Mouse (Mus musculus) brain, embryonic 14.5 days (tissue): Measurements from ENCODE around the gene Ifna12.

Experiments used
- CTCF ChIP-seq: fragments of 200-500 bp; IDR thresholded peaks from 2 replicates; pipeline ENCODE4 v1.5.1; 2012; ENCODE audit warnings: inconsistent platforms, mild to moderate bottlenecking, moderate library complexity, borderline replicate concordance; ENCODE audit not compliant: insufficient read depth, insufficient read length; ENCODE audit errors: extremely low read depth
- POLR2A ChIP-seq: fragments of 200-500 bp; IDR thresholded peaks from 2 replicates; pipeline ENCODE4 v1.6.1; 2012; ENCODE audit warnings: mild to moderate bottlenecking, inconsistent platforms, borderline replicate concordance; ENCODE audit not compliant: poor library complexity, insufficient read depth, insufficient read length, severe bottlenecking; ENCODE audit errors: extremely low read depth

GRCm38 (mm10) chr4:88571698-88572097 lies 31.5 kb downstream of the Ifna12 start, which contains the start of gene Ifna14:
- TF ChIP-seq POLR2A = no peak
- no peak for TF ChIP-seq CTCF
